Mouse (Mus musculus) lung, postnatal 0 days (tissue): ENCODE measurements around the gene Gabra2.

Experiments used
- CTCF ChIP-seq: IDR thresholded peaks from 2 replicates; pipeline ENCODE4 v1.5.1; 2016; ENCODE audit warnings: antibody characterized with exemption, mild to moderate bottlenecking
- EP300 ChIP-seq: IDR thresholded peaks from 2 replicates; pipeline ENCODE4 v1.6.1; 2016; ENCODE audit warnings: antibody characterized with exemption, mild to moderate bottlenecking, control low read depth

- TF ChIP-seq CTCF = no peak
- TF ChIP-seq EP300 = no peak
Observed at GRCm38 (mm10) chr5:70993281-70993680, 102.4 kb downstream of the Gabra2 start.
